Mouse (Mus musculus) embryonic facial prominence, embryonic 12.5 days (tissue): ENCODE data around the gene Pstk. TPM values are rescaled to one million over a fixed set of nuclear protein-coding genes. Genes with fewer than 3 reads are reported as not detected.

ENCODE experiments used
- ATAC-seq: fragments of 200-750 bp; cut with Nextera tagmentation; 2 replicates; pipeline ENCODE4 v1.8.0; 2017; ENCODE audit not compliant: insufficient number of reproducible peaks, insufficient read depth, low FRiP score, low TSS enrichment
- H3K27ac ChIP-seq: fragments of 300-500 bp; sonication (generic); 2 replicates; pipeline ENCODE4 v1.5.1; 2016; ENCODE audit warnings: mild to moderate bottlenecking
- H3K27me3 ChIP-seq: fragments of 300-500 bp; sonication (generic); 2 replicates; pipeline ENCODE4 v1.6.1; 2016; ENCODE audit warnings: mild to moderate bottlenecking, moderate library complexity
- H3K36me3 ChIP-seq: fragments of 300-500 bp; sonication (generic); 2 replicates; pipeline ENCODE4 v1.6.1; 2016; ENCODE audit warnings: mild to moderate bottlenecking
- H3K4me1 ChIP-seq: fragments of 300-500 bp; sonication (generic); 2 replicates; pipeline ENCODE4 v1.6.1; 2016
- H3K4me2 ChIP-seq: fragments of 300-500 bp; sonication (generic); replicated peaks from 2 replicates; pipeline ENCODE4 v1.6.1; 2016; ENCODE audit warnings: mild to moderate bottlenecking, moderate library complexity
- H3K4me3 ChIP-seq: fragments of 300-500 bp; sonication (generic); 2 replicates; pipeline ENCODE4 v1.5.1; 2016; ENCODE audit warnings: mild to moderate bottlenecking
- H3K9ac ChIP-seq: fragments of 300-500 bp; sonication (generic); 2 replicates; pipeline ENCODE4 v1.6.1; 2016; ENCODE audit warnings: mild to moderate bottlenecking, moderate library complexity
- H3K9me3 ChIP-seq: fragments of 300-500 bp; sonication (generic); 2 replicates; pipeline ENCODE4 v1.6.1; 2016; ENCODE audit warnings: mild to moderate bottlenecking, moderate library complexity
- WGBS: fragments of 180-500 bp; shearing (Covaris S2); methylation state at CpG from one replicate; pipeline ENCODE4 v1.1.7; 2016; 5-methylcytosine and 5-hydroxymethylcytosine counted together
- polyA plus RNA-seq: library from polyadenylated mRNA; unstranded; fragments of >200 nt; fragmentation: Nextera tagmentation; extraction: Ambion mirVana; gene quantifications from 2 replicates; pipeline ENCODE4 v1.2.1, GENCODE M21; 2016

The Pstk gene
- 77.0 and 82.0 TPM in 2 replicates for polyA plus RNA-seq

GRCm38 (mm10) chr7:131370648-131371469 lies at the start of gene Pstk:
Pstk (plus strand) TSS chr7:131371141.
- Histone ChIP-seq H3K4me3 (peak within 1 kb of the TSS; percentile 78), H3K27ac (peak within 1 kb of the TSS; percentile 97), H3K4me1 (peaks cover 6% of the 10 kb centered on the region; the same call in 1 of the 2 replicates), H3K36me3 (peaks cover 3% of the 10 kb centered on the region; the same call in 1 of the 2 replicates), H3K9ac (peak within 1 kb of the TSS; percentile 96), H3K4me2 (peak within 1 kb of the TSS; percentile 65), H3K27me3 (no peaks in the 10 kb centered on the region), H3K9me3 (no peaks in the 10 kb centered on the region)
- WGBS: 5% methylated on average over 47 of the region's 47 CpGs
- peak; percentile 94 for ATAC-seq

- Histone ChIP-seq H3K4me2 (no peak within 1 kb of the TSS), H3K27ac (no peak within 1 kb of the TSS), H3K36me3 (no peaks in the 10 kb centered on the region), H3K4me1 (no peaks in the 10 kb centered on the region), H3K4me3 (no peak within 1 kb of the TSS), H3K9me3 (no peaks in the 10 kb centered on the region), H3K27me3 (no peaks in the 10 kb centered on the region), H3K9ac (no peak within 1 kb of the TSS)
- ATAC-seq: no peak
- 72% methylated on average over 2 of the region's 2 CpGs for WGBS
These were observed 48.7 kb upstream of the Pstk start, which contains the start of gene Cuzd1 for GRCm38 (mm10) chr7:131322192-131322591. Cuzd1 (minus strand) TSS chr7:131322292.

GRCm38 (mm10) chr7:131327054-131327453 lies 43.9 kb upstream of the Pstk start:
- no peaks in the 10 kb centered on the region for H3K36me3 ChIP-seq
- H3K9me3 ChIP-seq: no peaks in the 10 kb centered on the region
- H3K27ac ChIP-seq: no peak overlapping the region
- no peaks in the 10 kb centered on the region for H3K27me3 ChIP-seq
- no peak overlapping the region for H3K4me3 ChIP-seq
- H3K4me1 ChIP-seq: no peaks in the 10 kb centered on the region
- H3K4me2 ChIP-seq: no peak overlapping the region
- 86% methylated on average over 5 of the region's 5 CpGs for WGBS
- ATAC-seq: no peak
- H3K9ac ChIP-seq: no peak overlapping the region

- no peak within 1 kb of the TSS for H3K9ac ChIP-seq
These were observed 41.5 kb upstream of the Pstk start, which contains the start of gene Fam24b for GRCm38 (mm10) chr7:131329416-131329815. Fam24b (minus strand) TSS chr7:131329516.

GRCm38 (mm10) chr7:131331688-131332087 lies 39.3 kb upstream of the Pstk start:
- Histone ChIP-seq H3K27me3 (no peaks in the 10 kb centered on the region), H3K9ac (no peak overlapping the region), H3K4me2 (no peak overlapping the region), H3K27ac (no peak overlapping the region), H3K4me3 (no peak overlapping the region), H3K4me1 (no peaks in the 10 kb centered on the region), H3K9me3 (no peaks in the 10 kb centered on the region), H3K36me3 (no peaks in the 10 kb centered on the region)
- no peak for ATAC-seq
- 72% methylated on average over 2 of the region's 2 CpGs for WGBS

More at GRCm38 (mm10) chr7:131329416-131329815, 41.5 kb upstream of the Pstk start, which contains the start of gene Fam24b:
- 89% methylated on average over 5 of the region's 5 CpGs for WGBS
- H3K9me3 ChIP-seq: no peaks in the 10 kb centered on the region
- no peaks in the 10 kb centered on the region for H3K36me3 ChIP-seq
- no peak for ATAC-seq
- H3K4me2 ChIP-seq: no peak within 1 kb of the TSS
- H3K4me3 ChIP-seq: no peak within 1 kb of the TSS
- no peaks in the 10 kb centered on the region for H3K4me1 ChIP-seq
- no peaks in the 10 kb centered on the region for H3K27me3 ChIP-seq
- no peak within 1 kb of the TSS for H3K27ac ChIP-seq

- Histone ChIP-seq H3K27ac (no peak within 1 kb of the TSS), H3K9me3 (no peaks in the 10 kb centered on the region), H3K27me3 (no peaks in the 10 kb centered on the region), H3K4me3 (no peak within 1 kb of the TSS), H3K9ac (no peak within 1 kb of the TSS), H3K36me3 (0 out of 2 replicates have a peak, but pooled peaks cover 4% of the 10 kb centered on the region), H3K4me2 (no peak within 1 kb of the TSS), H3K4me1 (no peaks in the 10 kb centered on the region)
- ATAC-seq: no peak
- 56% methylated on average over 1 of the region's 1 CpGs for WGBS
These were observed 37.4 kb upstream of the Pstk start, which contains the start of gene Fam24a for GRCm38 (mm10) chr7:131333564-131333963. Fam24a (plus strand) TSS chr7:131333864.

- no peak overlapping the region for H3K4me3 ChIP-seq
- H3K9me3 ChIP-seq: no peaks in the 10 kb centered on the region
- 69% methylated on average over 8 of the region's 8 CpGs for WGBS
- no peaks in the 10 kb centered on the region for H3K4me1 ChIP-seq
- no peaks in the 10 kb centered on the region for H3K27me3 ChIP-seq
- no peak overlapping the region for H3K4me2 ChIP-seq
- no peak overlapping the region for H3K9ac ChIP-seq
- H3K36me3 ChIP-seq: peaks cover 34% of the 10 kb centered on the region
- ATAC-seq: no peak
- H3K27ac ChIP-seq: no peak overlapping the region
These were observed 33.4 kb upstream of the Pstk start for GRCm38 (mm10) chr7:131337502-131338068.

- Histone ChIP-seq H3K27me3 (no peaks in the 10 kb centered on the region), H3K4me2 (no peak overlapping the region), H3K36me3 (peaks cover 36% of the 10 kb centered on the region), H3K27ac (no peak overlapping the region), H3K9ac (no peak overlapping the region), H3K4me3 (no peak overlapping the region), H3K9me3 (no peaks in the 10 kb centered on the region), H3K4me1 (no peaks in the 10 kb centered on the region)
- no peak for ATAC-seq
- 86% methylated on average over 7 of the region's 7 CpGs for WGBS
These were observed 24.9 kb upstream of the Pstk start for GRCm38 (mm10) chr7:131345856-131346541.

- ATAC-seq: no peak
- peaks cover 3% of the 10 kb centered on the region for H3K4me1 ChIP-seq
- no peak overlapping the region for H3K4me2 ChIP-seq
- WGBS: 94% methylated on average over 13 of the region's 13 CpGs
- no peak overlapping the region for H3K27ac ChIP-seq
- H3K9me3 ChIP-seq: no peaks in the 10 kb centered on the region
- no peak overlapping the region for H3K9ac ChIP-seq
- H3K36me3 ChIP-seq: peaks cover 40% of the 10 kb centered on the region
- H3K4me3 ChIP-seq: no peak overlapping the region
- no peaks in the 10 kb centered on the region for H3K27me3 ChIP-seq
These were observed 14.8 kb upstream of the Pstk start for GRCm38 (mm10) chr7:131356105-131356504.

- WGBS: under 1% methylated on average over 35 of the region's 35 CpGs
- H3K27ac ChIP-seq: peak overlapping the region; percentile 87
- peaks cover 8% of the 10 kb centered on the region; the same call in 1 of the 2 replicates for H3K36me3 ChIP-seq
- peak; percentile 85 for ATAC-seq
- H3K4me3 ChIP-seq: peak overlapping the region; percentile 86
- no peaks in the 10 kb centered on the region for H3K27me3 ChIP-seq
- H3K9me3 ChIP-seq: no peaks in the 10 kb centered on the region
- peak overlapping the region; percentile 83 for H3K4me2 ChIP-seq
- H3K4me1 ChIP-seq: peaks cover 8% of the 10 kb centered on the region
- peak overlapping the region; percentile 84 for H3K9ac ChIP-seq
These were observed 8.7 kb upstream of the Pstk start for GRCm38 (mm10) chr7:131362269-131362614.

GRCm38 (mm10) chr7:131362615-131363300 lies 8.2 kb upstream of the Pstk start, which contains the start of gene 2310057M21Rik:
2310057M21Rik (minus strand) TSS chr7:131362759.
- peak within 1 kb of the TSS; percentile 83 for H3K4me2 ChIP-seq
- H3K36me3 ChIP-seq: peaks cover 3% of the 10 kb centered on the region; the same call in 1 of the 2 replicates
- under 1% methylated on average over 55 of the region's 55 CpGs for WGBS
- H3K4me3 ChIP-seq: peak within 1 kb of the TSS; percentile 86
- H3K27me3 ChIP-seq: no peaks in the 10 kb centered on the region
- H3K27ac ChIP-seq: peak within 1 kb of the TSS; percentile 91
- H3K9me3 ChIP-seq: no peaks in the 10 kb centered on the region
- H3K9ac ChIP-seq: peak within 1 kb of the TSS; percentile 84
- ATAC-seq: peak; percentile 97
- peaks cover 8% of the 10 kb centered on the region for H3K4me1 ChIP-seq
